Mouse (Mus musculus) heart, adult 9 months (tissue): ENCODE data around the gene B430305J03Rik.
A peak's percentile ranks its signal among the peaks of the same experiment; 100 is the strongest.

ENCODE experiments used
- DNase-seq, 2 experiments: peaks; one replicate each; pipeline ENCODE4 v3.0.0; 2022; ENCODE audit warnings: low spot score in 2 of 2

The B430305J03Rik gene

GRCm38 (mm10) chr3:61365779-61366373, at the start of gene B430305J03Rik:
TSS of gene B430305J03Rik (minus strand) at chr3:61365951.
- peak; percentile 23 to 29 for DNase-seq

GRCm38 (mm10) chr3:61409683-61410082, 43.9 kb upstream of the B430305J03Rik start:
- peak; percentile 40 to 50 for DNase-seq

GRCm38 (mm10) chr3:61406921-61407320, 41.2 kb upstream of the B430305J03Rik start:
- peak in 1 of 2 experiments; percentile 6 for DNase-seq

GRCm38 (mm10) chr3:61400823-61401387, 35.2 kb upstream of the B430305J03Rik start:
- DNase-seq = no peak

GRCm38 (mm10) chr3:61396728-61397127, 31.0 kb upstream of the B430305J03Rik start:
- DNase-seq = peak; percentile 8 to 19

GRCm38 (mm10) chr3:61395382-61395781, 29.6 kb upstream of the B430305J03Rik start:
- no peak for DNase-seq

- no peak for DNase-seq
Observed at GRCm38 (mm10) chr3:61393520-61393919, 27.8 kb upstream of the B430305J03Rik start.

- no peak for DNase-seq
Observed at GRCm38 (mm10) chr3:61392881-61393280, 27.1 kb upstream of the B430305J03Rik start.

- no peak for DNase-seq
Observed at GRCm38 (mm10) chr3:61391564-61391963, 25.8 kb upstream of the B430305J03Rik start.

GRCm38 (mm10) chr3:61386368-61386767, 20.6 kb upstream of the B430305J03Rik start:
- DNase-seq = no peak

GRCm38 (mm10) chr3:61376001-61376400, 10.2 kb upstream of the B430305J03Rik start:
- DNase-seq = no peak

GRCm38 (mm10) chr3:61368446-61368845, 2.7 kb upstream of the B430305J03Rik start:
- DNase-seq = no peak

- DNase-seq = peak; percentile 21 to 29
Observed at GRCm38 (mm10) chr3:61364978-61365778, 573 bp downstream of the B430305J03Rik start.

- no peak for DNase-seq
Observed at GRCm38 (mm10) chr3:61364661-61364977, 1.1 kb downstream of the B430305J03Rik start.

GRCm38 (mm10) chr3:61363989-61364660, 1.6 kb downstream of the B430305J03Rik start:
- DNase-seq = peak; percentile 91 to 93

- DNase-seq = peak; percentile 95 to 98
Observed at GRCm38 (mm10) chr3:61363161-61363988, 2.4 kb downstream of the B430305J03Rik start.

GRCm38 (mm10) chr3:61362821-61363160, 3.0 kb downstream of the B430305J03Rik start:
- no peak for DNase-seq

- DNase-seq = no peak
Observed at GRCm38 (mm10) chr3:61361338-61361737, 4.4 kb downstream of the B430305J03Rik start, which contains the start of gene Rap2b. TSS of gene Rap2b (plus strand) at chr3:61361638.

- DNase-seq = no peak
Observed at GRCm38 (mm10) chr3:61358756-61359293, 6.9 kb downstream of the B430305J03Rik start.

- DNase-seq = peak; percentile 30 to 42
Observed at GRCm38 (mm10) chr3:61358107-61358506, 7.6 kb downstream of the B430305J03Rik start.

- DNase-seq = no peak
Observed at GRCm38 (mm10) chr3:61355464-61355863, 10.3 kb downstream of the B430305J03Rik start.
